Comparison of ENCODE assay signal across 8 mouse cellular contexts in the genomic region with DNA sequence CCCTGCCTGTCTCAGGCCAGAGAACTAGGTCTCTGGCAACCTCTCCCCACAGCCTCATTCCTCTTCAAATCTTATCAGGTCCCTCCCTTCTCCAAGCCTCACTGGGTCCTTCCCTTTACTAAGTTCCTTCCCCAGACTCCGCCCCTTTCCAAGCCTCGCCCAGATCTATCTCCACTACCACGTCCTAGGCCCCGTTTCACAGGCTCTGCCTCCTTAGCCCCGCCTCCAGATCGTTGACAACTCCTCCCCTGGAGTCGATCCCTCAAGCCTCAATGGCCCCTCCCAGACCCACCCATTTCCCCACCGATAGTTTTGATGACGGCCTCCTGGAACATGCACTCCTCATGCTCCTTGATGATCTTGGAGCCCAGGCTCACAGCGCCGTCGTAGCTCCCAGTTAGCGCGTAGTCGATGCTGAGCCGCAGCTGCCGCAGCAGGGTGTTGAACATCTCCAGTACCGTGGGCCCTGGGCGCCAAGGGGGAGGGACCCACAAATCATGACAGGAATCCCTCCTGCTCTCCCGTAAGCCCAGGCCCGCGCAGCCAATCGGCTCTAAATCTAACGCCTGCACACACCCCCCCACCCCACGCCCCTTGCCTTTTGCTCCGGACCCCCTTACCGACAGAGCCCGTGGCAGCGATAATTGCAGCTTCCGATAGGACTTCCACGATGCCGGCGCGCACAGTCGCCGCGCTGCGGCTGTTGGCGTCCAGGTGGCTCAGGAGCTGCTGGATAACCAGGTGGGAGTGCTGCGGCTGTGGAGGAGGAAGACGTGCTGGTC. TPM values are rescaled to one million over a fixed set of nuclear protein-coding genes. Genes with fewer than 3 reads are reported as not detected.
DNase-seq lines count a peak whose midpoint lies in the region; ATAC-seq and TF ChIP-seq lines count a peak whose summit lies in the region.

No protein-coding gene starts in this region.

- peak overlapping the region; percentile 55 for H3K27ac ChIP-seq in lung, embryonic 14.5 days (ENCODE audit: low read depth)

- peak; percentile 90 for DNase-seq in Muller cell, postnatal 12 days (ENCODE audit: inconsistent ontology term)
- DNase-seq in cerebellum, adult 8-10 months: peak; percentile 71
- DNase-seq in forelimb bud, embryonic 11.5 days (ENCODE audit: low read depth, low spot score): peak; percentile 84
- peak; percentile 68 to 86 for DNase-seq in layer of hippocampus, adult 8-10 months (ENCODE audit: low spot score in 2 of 2)
- DNase-seq in lung, embryonic 14.5 days: peak; percentile 97
- DNase-seq in thymus, postnatal 0 days (ENCODE audit: low spot score): peak; percentile 87

- under 1% methylated on average over 40 of the region's 41 CpGs for WGBS in lung, embryonic 14.5 days

- H3K4me1 ChIP-seq in lung, embryonic 14.5 days (ENCODE audit: insufficient read depth): 0 out of 2 replicates have a peak, but pooled peaks cover 6% of the 10 kb centered on the region

- H3K9ac ChIP-seq in lung, embryonic 14.5 days: peak overlapping the region; percentile 50

- peak; percentile 91 to 95 for ATAC-seq in hematopoietic stem cell, adult 5-6 weeks (replicated peaks in 1 of 2; ENCODE audit: insufficient read depth in 1 of 2, low FRiP score in 2 of 2, low TSS enrichment in 1 of 2, low read depth in 1 of 2, poor library complexity in 2 of 2, severe bottlenecking in 2 of 2)
- ATAC-seq in lung, embryonic 14.5 days (ENCODE audit: insufficient read depth): peak; percentile 98
- ATAC-seq in neutrophil, adult 5-6 weeks (ENCODE audit: extremely low read depth, insufficient number of reproducible peaks, low FRiP score, poor library complexity, severe bottlenecking): peak; percentile 40; the same call in 1 of the 2 replicates

- TF ChIP-seq CTCF in lung, embryonic 14.5 days (IDR thresholded peaks at IDR 0.05; ENCODE audit: low read depth): no peak

- no peaks in the 10 kb centered on the region for H3K9me3 ChIP-seq in lung, embryonic 14.5 days (ENCODE audit: low read depth, low read length)

- H3K27me3 ChIP-seq in lung, embryonic 14.5 days (ENCODE audit: insufficient read depth, low read length): no peaks in the 10 kb centered on the region

- peak overlapping the region; percentile 85 for H3K4me2 ChIP-seq in lung, embryonic 14.5 days

- no peaks in the 10 kb centered on the region for H3K36me3 ChIP-seq in lung, embryonic 14.5 days (ENCODE audit: insufficient read depth)

- peak overlapping the region; percentile 44 for H3K4me3 ChIP-seq in lung, embryonic 14.5 days (ENCODE audit: low read depth, low read length)

RNA-seq across cellular contexts. Expression of a gene that starts 26.8 kb away (rescaled TPM):
- total RNA-seq in hematopoietic stem cell, adult 5-6 weeks (2017): 2.8 TPM in 1 of 2 replicates, not detected in the other
- 1 to 10 TPM; 2.0 to 3.0 (median 2.8) TPM for total RNA-seq in layer of hippocampus, adult 8-10 months (2022)
- 1.6 and 2.5 TPM in 2 replicates for polyA plus RNA-seq in lung, embryonic 14.5 days (2014; fragmentation: Nextera tagmentation; extraction: Ambion mirVana)
- 0.70 and 1.2 TPM in 2 replicates for total RNA-seq in neutrophil, adult 5-6 weeks (2017)
- 8.4 and 9.1 TPM in 2 replicates for polyA plus RNA-seq in thymus, postnatal 0 days (2015; fragmentation: Nextera tagmentation; extraction: Ambion mirVana)

RNA-seq across cellular contexts. Expression of a gene that starts 57.2 kb away (rescaled TPM):
- 1.5 and 1.6 TPM in 2 replicates for total RNA-seq in hematopoietic stem cell, adult 5-6 weeks (2017)
- 100 to 1,000 TPM; 109 to 118 (median 115) TPM for total RNA-seq in layer of hippocampus, adult 8-10 months (2022)
- polyA plus RNA-seq in lung, embryonic 14.5 days (2014; fragmentation: Nextera tagmentation; extraction: Ambion mirVana): 4.1 and 4.6 TPM in 2 replicates
- total RNA-seq in neutrophil, adult 5-6 weeks (2017): 0.12 TPM in 1 of 2 replicates, not detected in the other
- 0.65 and 0.77 TPM in 2 replicates for polyA plus RNA-seq in thymus, postnatal 0 days (2015; fragmentation: Nextera tagmentation; extraction: Ambion mirVana)

Comparison
In these comparisons a context has a peak if more than half of its experiments do, and no peak if none do; other contexts are left out.
1. Peak in every context shown above with its lines: DNase-seq, ATAC-seq, H3K4me3 ChIP-seq and H3K27ac ChIP-seq.
2. ATAC-seq: peak in every context shown above with its lines; median percentile 98 in lung, embryonic 14.5 days; 93 in hematopoietic stem cell, adult 5-6 weeks; 40 in neutrophil, adult 5-6 weeks.
3. RNA of a gene that starts 57.2 kb away (total RNA-seq): 109 to 118 TPM in layer of hippocampus, adult 8-10 months; 1.5 to 1.6 TPM in hematopoietic stem cell, adult 5-6 weeks and 0.12 TPM in neutrophil, adult 5-6 weeks; every median in the first group is over 10 times any median in the second.